Mouse (Mus musculus): ENCODE measurements around the gene Smad3. TPM values are rescaled to one million over a fixed set of nuclear protein-coding genes. Genes with fewer than 3 reads are reported as not detected.

Smad3 gene
- polyA plus RNA-seq, 1 experiment, result 2.8 TPM

DNA sequence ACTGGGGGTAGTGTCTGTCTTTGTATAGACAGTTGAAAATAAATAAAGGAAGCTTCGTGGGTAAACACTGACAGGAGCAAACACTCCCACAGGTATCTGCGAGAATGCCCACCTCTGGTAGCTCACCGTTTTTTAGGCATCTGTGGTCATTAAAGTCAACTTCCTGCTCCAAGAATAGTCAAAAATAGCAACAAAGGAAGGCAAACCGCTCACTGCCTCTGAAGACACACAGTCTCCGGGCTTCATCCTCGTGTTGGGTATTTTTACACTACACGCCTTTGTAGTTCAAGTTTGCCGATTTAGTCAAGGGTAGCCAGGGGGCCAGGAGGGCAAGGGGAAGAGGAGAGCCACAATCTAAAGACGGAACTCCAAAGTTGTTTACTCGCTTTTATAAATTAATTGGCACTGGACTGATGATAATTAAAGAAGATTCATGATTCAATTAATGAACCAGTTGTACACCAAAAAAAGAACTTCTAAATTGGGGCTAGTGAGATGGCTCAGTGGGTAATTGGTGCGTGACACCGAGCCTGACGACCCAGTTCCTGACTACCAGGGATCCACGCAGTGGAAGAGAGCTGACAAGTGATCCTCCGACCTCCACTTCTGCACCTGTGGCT, 8.4 kb downstream of the Smad3 start:
- TF ChIP-seq GATA1 (IDR thresholded peaks at IDR 0.05; ENCODE audit: borderline replicate concordance, low read length), result no peak
- TF ChIP-seq FLI1 (IDR thresholded peaks at IDR 0.05; ENCODE audit: low read length), result no peak
- Histone ChIP-seq H3K27me3 (replicated peaks) (no peaks in the 10 kb centered on the region), H3K36me3 (replicated peaks; ENCODE audit: low read length) (peaks cover 58% of the 10 kb centered on the region), H3K4me1 (peaks cover 94% of the 10 kb centered on the region), H3K9me3 (no peaks in the 10 kb centered on the region), H3K4me3 (replicated peaks) (peak overlapping the region; percentile 83)

DNA sequence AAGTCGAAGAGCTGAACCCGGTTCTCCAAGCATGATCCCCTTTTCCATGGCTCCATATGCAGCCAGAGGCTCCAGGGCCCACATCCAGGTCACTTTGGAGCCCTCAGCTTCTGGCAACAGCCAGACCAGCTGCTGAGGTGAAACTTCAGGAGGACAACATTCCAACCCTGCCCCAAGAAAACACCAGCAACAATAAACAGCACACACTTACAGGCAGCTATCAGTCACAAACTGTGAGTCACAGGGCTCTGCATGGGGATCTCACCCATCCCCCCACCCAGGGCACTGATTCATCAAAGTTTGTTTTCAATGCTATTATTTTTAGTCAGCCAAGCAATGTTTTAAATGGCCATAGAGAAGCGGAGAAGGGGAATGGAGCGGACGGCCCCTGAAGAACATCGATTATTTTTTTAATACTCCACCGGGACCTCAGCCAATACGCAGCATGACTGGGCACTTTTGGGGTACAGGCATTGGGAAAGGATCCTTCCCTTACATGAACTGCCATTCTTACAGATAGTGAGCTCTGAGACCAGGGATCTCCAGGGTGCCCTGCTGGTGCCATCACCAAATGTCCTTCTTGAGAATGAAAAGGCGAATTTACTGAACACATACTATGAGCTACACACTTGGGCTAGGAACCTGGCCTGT, 10.0 kb downstream of the Smad3 start:
- Histone ChIP-seq H3K36me3 (replicated peaks; ENCODE audit: low read length) (peaks cover 56% of the 10 kb centered on the region), H3K4me1 (peaks cover 96% of the 10 kb centered on the region), H3K27me3 (replicated peaks) (no peaks in the 10 kb centered on the region), H3K9me3 (no peaks in the 10 kb centered on the region), H3K4me3 (replicated peaks) (peak overlapping the region; percentile 3)
- TF ChIP-seq GATA1 (IDR thresholded peaks at IDR 0.05; ENCODE audit: borderline replicate concordance, low read length), result no peak
- no peak for TF ChIP-seq FLI1 (IDR thresholded peaks at IDR 0.05; ENCODE audit: low read length)

DNA sequence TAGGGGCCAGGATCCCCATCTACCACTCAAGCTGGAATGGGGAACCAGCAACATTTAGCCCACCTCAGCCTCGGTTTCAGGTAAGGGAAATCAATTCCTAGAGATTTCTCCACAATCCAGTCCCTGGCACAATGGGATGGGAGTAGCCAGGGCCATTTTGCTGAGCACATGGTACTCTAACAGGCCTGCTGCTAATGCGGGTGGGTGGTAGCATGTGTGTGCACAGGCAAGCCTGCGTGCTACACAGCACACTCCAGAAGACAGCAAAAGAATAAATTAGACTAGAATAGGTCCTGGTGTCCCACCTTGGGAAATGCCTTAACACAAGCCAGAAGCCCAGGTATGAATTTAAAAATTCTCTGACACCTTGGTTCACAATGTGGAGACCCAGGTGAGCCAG, 10.8 kb downstream of the Smad3 start:
- no peaks in the 10 kb centered on the region for H3K9me3 ChIP-seq
- no peak for TF ChIP-seq FLI1 (IDR thresholded peaks at IDR 0.05; ENCODE audit: low read length)
- no peak for TF ChIP-seq GATA1 (IDR thresholded peaks at IDR 0.05; ENCODE audit: borderline replicate concordance, low read length)
- peaks cover 96% of the 10 kb centered on the region for H3K4me1 ChIP-seq
- H3K4me3 ChIP-seq (replicated peaks), result no peak overlapping the region
- no peaks in the 10 kb centered on the region for H3K27me3 ChIP-seq (replicated peaks)
- H3K36me3 ChIP-seq (replicated peaks; ENCODE audit: low read length), result peaks cover 50% of the 10 kb centered on the region

DNA sequence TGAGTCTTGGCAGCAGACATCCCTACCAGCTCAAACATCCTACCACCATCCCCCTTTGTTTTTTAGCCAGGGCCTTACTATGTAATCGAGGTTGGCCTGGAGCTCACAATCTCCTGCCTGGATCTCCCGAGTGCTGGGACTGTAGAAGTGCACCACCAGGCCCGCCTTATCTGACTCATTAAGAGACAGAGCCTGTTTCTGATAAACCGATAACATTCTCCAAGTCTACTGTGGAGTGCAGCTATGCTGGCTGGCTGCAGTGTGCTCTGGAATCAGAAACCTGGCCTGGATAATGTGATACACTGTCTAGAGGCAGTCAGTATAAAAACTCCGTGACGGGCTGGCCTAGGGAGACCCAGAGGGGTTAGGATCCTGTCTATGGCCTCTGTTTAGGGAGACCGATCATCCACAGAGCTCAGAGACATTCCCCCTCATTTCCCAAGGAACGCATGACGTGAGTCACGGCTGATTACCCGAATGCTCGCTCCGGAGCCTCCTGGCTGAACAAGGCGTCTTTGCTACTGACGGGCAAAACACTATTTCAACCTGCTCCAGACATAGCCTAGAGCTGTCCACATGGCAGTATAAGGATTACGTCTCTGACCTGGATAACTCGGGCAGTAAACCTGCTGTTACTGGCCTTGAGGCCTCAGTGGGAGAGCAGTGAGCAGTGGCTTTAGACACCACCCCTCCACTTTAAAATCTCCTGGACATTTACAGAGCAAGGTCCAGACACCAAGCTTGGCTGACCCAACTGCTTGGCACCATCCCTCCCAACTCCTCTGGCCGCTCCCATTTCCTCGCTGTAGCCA, 11.8 kb downstream of the Smad3 start:
- H3K4me3 ChIP-seq (replicated peaks), result no peak overlapping the region
- H3K4me1 ChIP-seq, result peaks cover 98% of the 10 kb centered on the region
- H3K27me3 ChIP-seq (replicated peaks), result no peaks in the 10 kb centered on the region
- H3K9me3 ChIP-seq, result no peaks in the 10 kb centered on the region
- H3K36me3 ChIP-seq (replicated peaks; ENCODE audit: low read length), result peaks cover 48% of the 10 kb centered on the region
- TF ChIP-seq FLI1 (IDR thresholded peaks at IDR 0.05; ENCODE audit: low read length), result no peak
- no peak for TF ChIP-seq GATA1 (IDR thresholded peaks at IDR 0.05; ENCODE audit: borderline replicate concordance, low read length)

DNA sequence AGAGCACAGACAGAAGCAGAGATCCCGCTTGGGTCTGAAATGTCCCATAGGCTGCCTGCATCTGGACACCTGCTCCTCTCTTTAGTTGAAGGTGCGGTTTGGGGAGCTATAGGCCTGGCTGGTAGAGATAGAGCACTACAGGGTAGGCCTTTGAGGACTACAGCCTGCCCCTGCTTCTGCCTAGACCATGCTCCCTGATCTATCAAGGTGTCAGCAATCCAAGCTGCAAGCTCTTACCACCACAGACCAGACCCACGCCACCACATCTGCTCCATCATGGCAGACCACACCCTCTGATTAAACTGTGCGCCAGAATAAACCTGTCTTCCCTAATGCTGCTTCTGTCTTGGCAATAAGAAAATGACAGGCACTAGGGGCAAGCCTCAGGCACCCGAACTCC, 13.2 kb downstream of the Smad3 start:
- Histone ChIP-seq H3K36me3 (replicated peaks; ENCODE audit: low read length) (peaks cover 52% of the 10 kb centered on the region), H3K4me3 (replicated peaks) (no peak overlapping the region), H3K4me1 (peaks cover 98% of the 10 kb centered on the region), H3K27me3 (replicated peaks) (no peaks in the 10 kb centered on the region), H3K9me3 (no peaks in the 10 kb centered on the region)
- TF ChIP-seq GATA1 (IDR thresholded peaks at IDR 0.05; ENCODE audit: borderline replicate concordance, low read length) (no peak), FLI1 (IDR thresholded peaks at IDR 0.05; ENCODE audit: low read length) (no peak)

DNA sequence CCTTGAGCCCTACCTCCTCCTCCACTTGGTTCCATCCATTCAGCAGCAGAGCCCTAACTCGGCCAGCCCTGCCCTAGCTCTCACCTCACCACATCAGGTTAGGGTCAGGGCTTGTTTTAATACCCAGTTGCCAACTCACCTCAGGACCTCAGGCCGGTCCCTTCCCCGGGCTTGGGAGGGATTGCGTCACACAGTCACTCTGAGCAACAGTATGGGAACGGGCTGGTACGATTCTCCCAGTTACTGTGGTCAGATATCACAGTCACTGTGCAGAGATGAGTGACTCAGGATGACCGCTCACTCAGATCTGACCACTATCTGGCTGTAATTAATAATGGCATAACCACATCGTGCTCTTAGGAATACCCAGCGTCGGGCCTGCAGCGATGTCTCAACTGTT, 14.0 kb downstream of the Smad3 start:
- no peak for TF ChIP-seq FLI1 (IDR thresholded peaks at IDR 0.05; ENCODE audit: low read length)
- TF ChIP-seq GATA1 (IDR thresholded peaks at IDR 0.05; ENCODE audit: borderline replicate concordance, low read length), result no peak
- H3K27me3 ChIP-seq (replicated peaks), result no peaks in the 10 kb centered on the region
- H3K36me3 ChIP-seq (replicated peaks; ENCODE audit: low read length), result peaks cover 60% of the 10 kb centered on the region
- no peaks in the 10 kb centered on the region for H3K9me3 ChIP-seq
- peak overlapping the region; percentile 44 for H3K4me3 ChIP-seq (replicated peaks)
- H3K4me1 ChIP-seq, result peaks cover 98% of the 10 kb centered on the region

DNA sequence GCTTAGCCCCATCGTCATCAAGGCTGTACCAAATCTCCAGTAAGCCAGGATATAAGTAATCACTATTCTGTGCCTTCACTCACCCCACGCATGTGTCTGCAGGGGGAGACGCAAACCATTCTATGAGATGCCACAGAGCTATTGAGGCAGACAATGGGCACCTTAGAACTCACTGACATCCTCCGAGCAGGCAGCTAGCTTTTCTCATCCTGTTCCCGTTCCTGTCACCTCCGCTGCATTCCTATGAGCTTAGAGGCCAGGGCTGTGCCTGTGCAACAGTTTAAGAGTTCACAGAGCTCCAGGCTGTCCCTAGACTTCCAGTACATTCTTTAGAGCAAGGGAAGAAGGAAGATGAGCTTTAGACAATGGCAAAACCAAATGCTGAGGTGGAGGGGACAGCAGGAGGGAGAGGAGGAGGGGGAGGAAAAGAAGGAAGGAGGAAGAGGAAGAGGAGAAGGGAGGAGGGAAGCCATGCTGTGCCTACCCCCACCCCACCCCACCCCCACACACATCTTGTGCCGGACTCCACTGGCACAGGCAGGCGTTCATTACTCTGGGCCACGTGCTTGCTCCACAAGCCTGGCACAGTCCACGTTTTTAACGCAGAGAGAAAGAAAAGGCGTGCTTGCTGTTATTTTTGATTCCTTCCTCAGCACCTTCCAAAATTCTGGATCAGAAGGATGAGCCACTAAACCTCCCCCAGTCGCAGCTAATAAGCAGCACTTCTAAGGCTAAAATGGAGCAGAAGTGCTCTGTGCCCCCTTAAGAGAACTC, 14.7 kb downstream of the Smad3 start:
- Histone ChIP-seq H3K27me3 (replicated peaks) (no peaks in the 10 kb centered on the region), H3K36me3 (replicated peaks; ENCODE audit: low read length) (peaks cover 62% of the 10 kb centered on the region), H3K4me1 (peaks cover 99% of the 10 kb centered on the region), H3K9me3 (no peaks in the 10 kb centered on the region), H3K4me3 (replicated peaks) (peak overlapping the region; percentile 72)
- TF ChIP-seq FLI1 (IDR thresholded peaks at IDR 0.05; ENCODE audit: low read length) (no peak), GATA1 (IDR thresholded peaks at IDR 0.05; ENCODE audit: borderline replicate concordance, low read length) (no peak)

DNA sequence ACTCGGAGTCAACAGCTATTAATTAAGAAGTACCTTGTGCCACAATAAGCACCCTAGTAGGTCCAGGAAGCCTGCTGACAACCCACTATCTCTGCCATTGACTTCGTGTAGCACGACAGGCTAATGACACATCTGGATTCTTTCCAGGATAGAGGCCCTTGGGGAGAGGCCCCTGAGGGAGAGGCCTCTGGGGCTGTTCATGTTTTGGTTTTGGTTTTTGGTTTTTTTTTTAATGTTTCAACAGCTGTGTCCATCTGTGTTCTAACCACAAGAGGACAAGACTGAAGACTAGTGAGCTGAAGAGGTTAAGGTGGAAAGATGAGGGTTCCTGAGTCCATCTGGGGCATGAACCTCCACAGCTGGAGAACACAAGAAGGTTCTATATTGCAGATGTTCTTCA, 15.5 kb downstream of the Smad3 start:
- no peaks in the 10 kb centered on the region for H3K9me3 ChIP-seq
- peaks cover 62% of the 10 kb centered on the region for H3K36me3 ChIP-seq (replicated peaks; ENCODE audit: low read length)
- H3K27me3 ChIP-seq (replicated peaks), result no peaks in the 10 kb centered on the region
- peak overlapping the region; percentile 15 for H3K4me3 ChIP-seq (replicated peaks)
- TF ChIP-seq FLI1 (IDR thresholded peaks at IDR 0.05; ENCODE audit: low read length) (no peak), GATA1 (IDR thresholded peaks at IDR 0.05; ENCODE audit: borderline replicate concordance, low read length) (no peak)
- H3K4me1 ChIP-seq, result peaks cover 99% of the 10 kb centered on the region

DNA sequence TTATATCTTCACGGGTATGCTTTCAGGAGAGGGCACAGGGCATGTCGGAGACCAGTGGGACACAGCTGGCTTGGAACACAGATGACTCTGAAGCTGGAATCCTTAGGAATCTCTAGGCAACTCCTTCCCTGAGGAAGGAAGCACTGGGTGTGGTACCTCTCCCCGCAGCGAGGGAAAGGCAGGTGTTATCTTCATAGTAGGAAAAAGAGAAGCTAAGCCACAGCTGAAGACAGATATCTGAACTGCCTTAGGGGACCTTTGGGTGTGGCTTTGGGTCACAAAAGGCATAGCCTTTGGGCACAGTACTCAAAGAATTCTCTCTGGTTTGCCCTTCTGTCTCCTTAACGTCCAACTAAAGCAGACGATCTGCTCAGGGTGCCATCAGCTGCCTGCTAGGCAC, 16.0 kb downstream of the Smad3 start:
- Histone ChIP-seq H3K36me3 (replicated peaks; ENCODE audit: low read length) (peaks cover 58% of the 10 kb centered on the region), H3K4me1 (peaks cover 99% of the 10 kb centered on the region), H3K27me3 (replicated peaks) (no peaks in the 10 kb centered on the region), H3K4me3 (replicated peaks) (peak overlapping the region; percentile 20), H3K9me3 (no peaks in the 10 kb centered on the region)
- no peak for TF ChIP-seq FLI1 (IDR thresholded peaks at IDR 0.05; ENCODE audit: low read length)
- no peak for TF ChIP-seq GATA1 (IDR thresholded peaks at IDR 0.05; ENCODE audit: borderline replicate concordance, low read length)
